Mouse (Mus musculus): ENCODE results near the gene Fancd2.

The Fancd2 gene

DNA sequence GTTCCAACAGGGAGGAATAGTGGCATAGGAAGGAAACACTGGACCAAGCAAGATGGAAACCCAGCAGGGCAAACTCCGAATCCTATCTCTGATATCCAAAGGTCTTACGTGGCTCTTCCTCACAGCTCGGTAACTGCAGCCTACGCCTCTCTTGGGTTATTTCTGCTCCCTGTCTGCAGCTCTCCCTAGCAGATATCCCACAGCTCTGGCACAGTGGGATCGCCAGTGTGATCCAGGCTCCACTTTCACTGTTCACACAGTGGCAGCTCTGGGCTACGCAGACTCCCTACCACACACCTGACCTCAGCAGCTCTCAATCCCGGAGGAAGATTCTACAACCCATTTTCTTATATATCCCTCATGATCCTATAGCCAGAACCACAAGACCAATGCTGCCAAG lies 82.7 kb downstream of the Fancd2 start:
- DNase-seq: no peak

DNA sequence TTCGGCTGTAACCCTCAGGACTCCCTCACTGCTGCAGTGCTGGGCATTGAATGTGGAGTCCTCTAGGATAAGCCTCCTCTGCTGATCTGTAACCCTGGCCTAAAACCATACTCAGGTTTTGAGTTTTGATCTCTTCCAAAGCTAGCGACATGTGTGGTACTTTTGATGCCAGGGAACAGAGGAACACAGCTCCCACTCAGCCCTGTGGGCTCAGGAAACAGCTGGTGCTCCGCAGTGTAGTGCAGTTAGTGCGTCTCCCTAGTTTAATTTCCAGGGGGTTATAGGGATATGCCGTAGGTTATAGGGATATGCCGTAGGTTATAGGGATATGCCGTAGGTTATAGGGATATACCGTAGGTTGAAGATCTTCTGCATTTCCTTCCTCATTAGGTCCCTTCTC lies 83.5 kb downstream of the Fancd2 start:
- no peak for DNase-seq

DNA sequence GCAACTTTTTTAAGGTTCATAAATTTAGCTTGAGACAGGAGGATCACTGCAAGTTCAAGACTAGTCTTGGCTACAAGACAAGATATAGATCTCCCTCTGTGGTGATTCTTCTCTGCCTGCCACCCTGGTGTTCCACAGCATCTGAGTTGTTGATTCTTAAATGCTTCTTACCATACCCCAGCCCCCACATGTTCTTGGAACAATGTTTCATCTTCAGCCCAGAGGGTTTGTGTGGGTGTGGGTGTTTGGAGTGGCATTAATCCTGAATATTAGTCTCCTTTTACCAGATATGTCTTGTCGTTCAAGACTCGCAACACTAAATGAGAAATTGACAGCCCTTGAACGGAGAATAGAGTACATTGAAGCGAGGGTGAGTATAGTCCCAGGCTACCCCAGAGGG lies 84.0 kb downstream of the Fancd2 start:
- no peak for DNase-seq

DNA sequence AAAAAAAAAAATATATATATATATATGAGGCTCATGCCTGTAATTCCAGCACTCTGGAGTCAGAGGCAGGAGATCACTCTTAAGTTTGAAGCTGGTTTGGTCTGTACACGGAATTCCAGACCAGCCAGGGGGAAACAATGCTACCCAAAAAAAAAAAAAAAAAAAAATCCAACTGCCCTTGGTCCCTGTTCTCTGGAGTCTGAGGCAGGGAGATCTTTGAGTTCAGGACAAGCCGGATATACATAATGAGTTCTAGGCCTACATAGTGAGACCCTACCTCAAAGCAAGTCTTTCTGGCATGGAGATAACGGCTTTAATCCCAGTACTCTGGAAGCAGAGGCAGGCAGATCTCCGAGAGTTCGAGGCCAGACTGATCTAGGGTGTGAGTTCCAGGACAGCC lies 91.9 kb downstream of the Fancd2 start:
- no peak for DNase-seq

DNA sequence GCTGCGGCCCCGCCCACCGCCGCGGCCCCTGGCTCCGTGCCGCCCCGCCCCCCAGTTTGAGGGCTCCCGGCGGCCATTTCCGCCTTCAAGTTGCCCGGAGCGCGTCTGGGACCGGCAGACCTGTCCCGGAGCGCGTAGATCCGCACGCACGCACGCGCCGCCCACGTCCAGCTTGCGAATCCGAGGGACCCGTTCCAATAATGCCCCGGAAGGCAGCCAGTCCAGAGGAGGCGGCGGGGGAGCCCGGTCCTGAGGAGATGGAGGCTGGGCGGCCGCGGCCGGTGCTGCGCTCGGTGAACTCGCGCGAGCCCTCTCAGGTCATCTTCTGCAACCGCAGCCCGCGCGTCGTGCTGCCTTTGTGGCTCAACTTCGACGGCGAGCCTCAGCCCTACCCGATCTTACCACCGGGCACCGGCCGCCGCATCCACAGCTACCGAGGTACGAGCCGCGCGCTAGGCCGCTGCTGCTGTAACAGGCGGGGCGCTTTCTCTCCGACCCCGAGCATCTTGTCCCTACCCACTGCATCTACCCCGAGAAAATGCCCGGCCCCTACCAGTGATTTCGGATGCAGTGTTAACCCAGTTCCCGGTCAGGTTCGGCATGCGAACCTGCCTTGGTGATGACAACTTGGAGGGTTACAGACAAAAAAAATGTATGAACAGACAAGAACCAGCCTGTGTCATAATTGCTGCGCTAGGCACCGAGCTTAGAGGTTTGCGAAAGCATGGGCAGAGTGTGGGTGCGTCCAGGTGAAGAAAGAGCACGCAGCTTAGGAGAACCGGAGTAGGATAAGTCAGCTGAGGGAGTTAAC lies 92.7 kb downstream of the Fancd2 start, which contains the start of gene Vhl:
Vhl (plus strand) TSS at position 19 of the 811 bp plus-strand sequence.
- DNase-seq: peak; percentile 83 to 86

DNA sequence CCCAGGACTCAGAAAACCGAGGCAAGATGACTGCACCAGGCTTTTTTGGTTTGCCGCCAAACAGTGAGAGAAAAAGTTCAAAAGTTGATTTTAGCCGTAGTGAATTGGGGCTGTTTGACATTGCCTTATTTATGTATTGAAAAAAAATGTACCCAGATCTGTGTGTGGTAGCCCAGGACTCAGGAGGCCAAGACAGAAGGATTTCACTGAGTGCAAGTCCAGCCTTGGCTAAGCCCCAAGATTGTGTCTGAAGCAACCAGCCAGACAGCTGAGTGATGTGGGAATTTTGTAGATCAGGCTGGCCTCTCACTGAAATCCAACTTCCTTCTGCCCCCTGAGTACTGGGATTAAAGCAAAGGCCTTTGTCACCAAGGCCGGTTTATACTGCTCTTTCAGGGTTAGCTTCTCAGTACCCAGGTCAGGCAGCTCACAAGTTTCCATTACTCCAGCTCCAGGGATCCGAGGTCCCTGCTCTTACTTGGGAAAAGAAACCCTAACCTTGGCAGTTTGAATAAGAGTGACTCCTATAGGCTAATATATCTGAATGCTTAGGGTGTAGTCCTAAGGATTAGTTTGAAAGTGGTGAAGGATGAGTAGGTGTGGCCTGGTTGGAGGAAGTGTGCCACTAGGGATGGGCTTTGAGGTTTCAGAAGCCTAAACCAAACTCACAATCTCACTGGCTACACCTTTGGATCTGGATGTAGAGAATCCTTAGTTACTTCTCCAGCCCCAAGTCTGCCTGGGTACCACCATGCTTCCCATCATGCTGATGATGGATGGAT lies 93.7 kb downstream of the Fancd2 start:
- no peak for DNase-seq

DNA sequence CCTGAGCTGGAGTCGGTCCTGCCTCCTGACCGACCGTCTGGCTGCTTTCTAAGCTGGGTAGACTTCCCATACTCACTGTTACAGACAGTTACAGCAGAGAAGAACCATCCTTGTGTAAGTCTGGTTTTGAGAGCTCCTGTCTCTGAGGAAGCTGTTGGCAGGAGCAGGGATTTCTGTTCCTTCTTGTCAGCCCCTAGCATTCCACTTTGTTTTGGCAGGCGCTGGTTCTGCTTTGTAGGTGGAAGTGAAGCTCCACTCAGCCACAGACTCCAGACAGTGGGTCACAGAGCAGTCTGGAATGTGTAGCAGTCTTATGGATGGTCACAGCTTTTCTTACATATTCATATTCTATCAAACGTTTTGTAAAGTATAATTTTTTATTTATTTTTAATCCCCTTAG lies 98.8 kb downstream of the Fancd2 start:
- no peak for DNase-seq

DNA sequence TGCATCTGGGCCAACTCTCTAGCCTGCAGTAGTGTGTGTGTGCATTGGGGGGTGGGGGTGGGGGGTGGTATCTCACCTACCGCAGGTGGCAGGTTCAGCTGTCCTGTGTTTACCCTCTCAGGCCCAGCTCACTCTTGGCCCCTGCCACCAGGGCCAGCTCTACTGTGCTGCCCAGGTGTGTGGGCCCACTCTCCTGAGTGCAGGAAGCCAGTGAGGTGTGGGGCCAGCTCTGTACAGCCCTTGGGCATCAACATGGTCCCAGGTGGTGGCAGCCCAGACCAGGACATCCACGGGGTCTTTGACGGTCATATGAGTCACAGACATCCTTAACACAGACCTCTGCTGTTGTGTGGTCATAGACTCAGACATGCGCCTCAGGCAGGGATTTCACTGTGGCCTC lies 101.4 kb downstream of the Fancd2 start:
- DNase-seq: no peak

DNA sequence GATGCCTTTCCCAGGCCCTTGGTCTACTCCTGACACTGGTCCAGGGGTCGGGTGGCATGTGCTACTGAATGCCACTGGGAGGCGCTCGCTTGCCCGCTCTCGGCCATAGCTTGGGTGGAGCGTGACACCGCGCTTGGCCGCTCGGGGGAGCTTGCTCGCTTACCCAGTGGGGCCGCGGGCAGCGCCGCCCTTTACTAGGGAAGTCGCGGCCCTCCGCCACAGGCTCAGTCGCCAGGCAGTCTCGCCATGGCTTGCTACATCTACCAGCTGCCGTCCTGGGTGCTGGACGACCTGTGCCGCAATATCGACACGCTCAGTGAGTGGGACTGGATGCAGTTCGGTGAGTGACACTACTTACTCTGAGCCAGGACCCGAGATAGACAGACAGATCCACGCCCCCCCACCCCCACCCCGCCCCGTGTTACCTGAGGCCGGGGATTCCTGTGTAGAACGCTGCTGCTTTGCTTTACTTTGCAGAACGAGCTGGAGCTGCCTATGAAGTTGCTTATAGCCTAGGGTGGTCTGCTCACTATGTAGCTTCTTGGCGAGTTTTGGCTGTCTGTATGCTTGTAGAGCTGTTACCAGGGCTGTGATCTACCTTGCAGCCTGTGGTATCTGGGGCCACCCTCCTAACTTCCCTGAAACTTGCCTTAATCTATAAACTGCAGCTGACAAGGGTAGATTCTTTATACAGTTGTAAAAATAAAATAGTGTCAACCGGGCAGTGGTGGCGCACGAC lies 107.0 kb downstream of the Fancd2 start, which contains the start of gene Irak2:
Irak2 (plus strand) TSS at position 166 of the 739 bp plus-strand sequence.
- DNase-seq: peak; percentile 93 to 97

DNA sequence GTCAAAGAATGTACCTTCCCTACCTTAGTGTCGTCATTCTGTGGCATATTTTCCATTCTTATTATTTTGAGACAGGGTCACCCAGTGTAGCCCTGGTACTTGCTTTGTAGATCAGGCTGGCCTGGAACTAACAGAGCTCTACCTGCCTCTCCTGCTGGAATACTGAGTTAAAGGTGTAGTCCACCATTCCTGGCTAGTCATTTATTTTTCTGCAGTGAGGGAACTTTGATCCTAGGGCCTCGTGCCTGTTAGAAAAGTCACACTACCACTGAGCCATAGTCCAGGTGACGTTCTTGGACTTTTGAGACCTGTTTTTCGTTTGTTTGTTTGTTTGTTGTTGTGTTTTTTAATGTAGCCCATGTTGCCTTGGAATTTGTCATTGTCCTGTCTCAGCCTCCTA lies 107.7 kb downstream of the Fancd2 start:
- no peak for DNase-seq

DNA sequence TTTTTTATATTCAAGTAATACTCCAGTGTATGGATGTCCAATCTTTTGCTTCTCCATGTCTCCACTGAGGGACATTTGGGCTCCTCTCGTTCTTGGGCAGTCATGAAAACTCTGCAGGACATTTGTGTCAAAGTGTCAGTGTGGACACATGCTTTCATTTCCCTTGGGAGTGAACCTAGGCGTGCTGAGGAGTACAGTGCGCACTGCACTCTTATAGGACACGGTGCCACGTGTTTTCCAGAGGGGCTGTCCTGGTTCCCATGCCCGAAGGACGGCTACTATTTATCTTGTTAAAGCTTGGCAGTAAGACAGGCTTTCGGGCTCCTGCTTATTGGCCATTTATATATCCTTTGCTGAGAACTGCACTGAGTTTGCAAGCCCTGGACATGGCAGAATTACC lies 111.1 kb downstream of the Fancd2 start:
- DNase-seq: no peak

DNA sequence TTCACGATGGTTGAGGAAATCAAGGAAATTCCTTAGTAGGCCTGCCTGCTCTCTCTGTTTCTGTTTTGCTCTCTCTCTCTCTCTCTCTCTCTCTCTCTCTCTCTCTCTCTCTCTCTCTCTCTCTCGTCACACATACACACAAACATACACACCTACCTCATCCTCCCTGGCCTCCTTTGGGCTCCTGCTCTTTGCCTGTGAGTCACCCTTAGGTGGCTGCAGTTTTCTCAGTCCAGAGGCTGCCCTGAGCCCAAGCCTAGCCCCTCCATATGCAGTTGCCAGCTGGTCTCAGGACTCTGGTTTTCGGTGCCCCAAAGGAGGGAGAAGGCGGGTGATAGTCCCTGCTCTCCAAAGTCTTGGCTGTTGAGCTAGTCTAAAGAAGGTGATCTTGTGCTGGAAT lies 111.5 kb downstream of the Fancd2 start:
- DNase-seq: no peak

DNA sequence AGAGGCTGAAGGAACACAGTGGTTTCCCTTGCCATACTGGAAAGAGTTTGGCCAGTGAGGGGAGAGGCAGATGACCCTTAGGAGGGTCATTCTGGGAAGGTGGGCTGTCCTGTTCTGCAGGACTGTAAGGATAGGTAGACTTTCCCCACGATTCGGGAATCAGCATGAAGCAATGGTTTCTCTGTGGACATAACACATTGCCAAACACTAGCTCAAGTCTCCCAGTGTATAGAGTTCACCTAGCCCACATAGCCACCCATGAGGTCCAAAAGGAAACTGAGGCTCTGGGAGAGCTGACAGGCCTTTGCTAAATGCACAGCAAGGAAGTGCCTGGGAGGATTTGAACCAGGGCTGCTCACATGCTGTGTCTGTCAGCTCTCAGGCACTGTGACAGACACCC lies 112.5 kb downstream of the Fancd2 start:
- no peak for DNase-seq

DNA sequence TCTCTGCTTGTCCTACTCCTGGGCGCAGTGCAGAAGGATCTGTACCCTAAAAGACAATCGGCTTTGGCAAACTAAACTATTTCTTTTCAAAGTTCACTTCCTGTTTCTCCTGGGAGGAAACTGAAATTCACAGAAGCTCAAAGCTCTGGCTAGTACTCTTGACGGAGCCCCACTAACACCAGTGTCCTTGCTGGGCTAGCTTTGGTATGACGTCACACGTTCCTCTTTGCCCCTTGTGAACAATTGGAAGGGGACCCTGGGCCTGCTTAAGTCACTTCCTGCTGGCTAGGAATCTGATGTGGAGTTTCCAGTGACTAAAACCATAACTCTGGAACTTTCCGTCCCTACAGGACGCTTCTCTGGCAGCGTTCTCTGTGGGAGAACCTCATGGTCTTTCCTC lies 113.3 kb downstream of the Fancd2 start:
- DNase-seq: no peak

Data from thymus, postnatal 36 days (tissue).